Mouse (Mus musculus): Measurements from ENCODE around the gene Pparg. TPM values are rescaled to one million over a fixed set of nuclear protein-coding genes. Genes with fewer than 3 reads are reported as not detected.

Pparg gene
- polyA plus RNA-seq, 1 experiment from 2014 or later: 1.7 TPM

DNA sequence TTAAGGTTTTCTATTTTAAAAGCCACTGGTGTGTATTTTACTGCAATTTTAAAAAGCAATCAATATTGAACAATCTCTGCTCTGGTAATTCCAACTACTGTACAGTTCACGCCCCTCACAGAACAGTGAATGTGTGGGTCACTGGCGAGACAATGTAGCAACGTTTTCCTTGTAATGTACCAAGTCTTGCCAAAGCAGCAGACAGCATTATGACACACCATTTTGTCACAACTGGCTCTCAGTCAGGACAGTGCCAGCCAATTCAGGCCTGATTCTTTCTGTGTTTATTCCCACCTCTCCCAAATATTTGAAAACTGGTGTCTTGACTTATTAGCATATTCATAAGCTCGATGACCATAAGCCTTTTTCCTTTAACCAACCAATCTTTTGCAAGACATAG is 60.9 kb downstream of the Pparg start:
- Histone ChIP-seq H3K36me3 (replicated peaks) (no peaks in the 10 kb centered on the region), H3K9ac (no peak overlapping the region), H3K4me2 (no peak overlapping the region), H3K27ac (replicated peaks) (no peak overlapping the region), H3K4me3 (replicated peaks) (no peak overlapping the region), H3K9me3 (replicated peaks) (no peaks in the 10 kb centered on the region), H3K27me3 (no peaks in the 10 kb centered on the region), H3K4me1 (replicated peaks) (no peaks in the 10 kb centered on the region)
- 54% methylated on average over 4 of the region's 4 CpGs for WGBS (ENCODE audit: insufficient replicate concordance)
- no peak for ATAC-seq (ENCODE audit: insufficient read depth)

DNA sequence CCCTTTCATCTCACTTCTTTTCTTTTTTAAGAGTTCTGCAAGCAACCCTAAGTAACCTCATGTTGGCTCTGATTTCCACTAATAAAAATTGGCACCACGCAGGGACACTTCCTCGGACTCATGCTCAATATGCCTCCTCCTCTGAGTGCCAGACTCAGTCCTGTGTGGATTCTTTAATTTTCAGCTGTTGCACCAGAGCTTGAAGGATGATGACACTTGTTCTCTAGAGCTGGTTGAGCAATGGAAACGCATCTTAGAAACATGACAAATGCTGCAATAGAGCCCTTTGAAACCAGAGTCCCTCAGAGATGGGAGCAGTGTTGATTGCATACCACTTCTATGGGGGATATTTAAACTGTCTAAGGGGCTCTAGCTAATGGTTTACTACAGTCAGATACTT is 63.7 kb downstream of the Pparg start:
- H3K27me3 ChIP-seq: no peaks in the 10 kb centered on the region
- no peak overlapping the region for H3K27ac ChIP-seq (replicated peaks)
- H3K9ac ChIP-seq: no peak overlapping the region
- no peaks in the 10 kb centered on the region for H3K36me3 ChIP-seq (replicated peaks)
- no peak overlapping the region for H3K4me2 ChIP-seq
- WGBS (ENCODE audit: insufficient replicate concordance): 49% methylated on average over 3 of the region's 3 CpGs
- no peaks in the 10 kb centered on the region for H3K4me1 ChIP-seq (replicated peaks)
- H3K9me3 ChIP-seq (replicated peaks): no peaks in the 10 kb centered on the region
- no peak for ATAC-seq (ENCODE audit: insufficient read depth)
- H3K4me3 ChIP-seq (replicated peaks): no peak overlapping the region

DNA sequence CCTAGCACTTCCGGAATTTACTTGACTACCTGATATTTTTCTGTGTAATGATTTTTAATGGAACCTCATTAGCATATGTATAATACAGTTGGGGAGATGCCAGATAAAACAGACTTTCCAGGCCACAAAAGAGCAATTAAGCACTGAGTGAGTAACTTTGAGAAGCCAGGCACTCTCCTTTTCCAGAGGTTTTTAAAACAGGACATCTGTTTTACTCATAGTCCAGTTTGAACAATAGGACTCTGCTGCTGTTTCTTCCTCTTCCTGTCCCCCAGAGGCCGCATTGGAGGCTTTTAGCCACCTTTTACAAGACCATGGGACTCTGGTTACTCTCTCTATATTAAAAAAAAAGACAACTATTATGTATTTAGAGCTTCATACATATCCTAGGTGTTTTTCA is 72.0 kb downstream of the Pparg start:
- no peaks in the 10 kb centered on the region for H3K4me1 ChIP-seq (replicated peaks)
- no peak overlapping the region for H3K9ac ChIP-seq
- no peaks in the 10 kb centered on the region for H3K36me3 ChIP-seq (replicated peaks)
- no peak overlapping the region for H3K27ac ChIP-seq (replicated peaks)
- H3K4me3 ChIP-seq (replicated peaks): no peak overlapping the region
- WGBS (ENCODE audit: insufficient replicate concordance): 37% methylated on average over 2 of the region's 2 CpGs
- H3K27me3 ChIP-seq: no peaks in the 10 kb centered on the region
- H3K9me3 ChIP-seq (replicated peaks): no peaks in the 10 kb centered on the region
- no peak for ATAC-seq (ENCODE audit: insufficient read depth)
- no peak overlapping the region for H3K4me2 ChIP-seq

DNA sequence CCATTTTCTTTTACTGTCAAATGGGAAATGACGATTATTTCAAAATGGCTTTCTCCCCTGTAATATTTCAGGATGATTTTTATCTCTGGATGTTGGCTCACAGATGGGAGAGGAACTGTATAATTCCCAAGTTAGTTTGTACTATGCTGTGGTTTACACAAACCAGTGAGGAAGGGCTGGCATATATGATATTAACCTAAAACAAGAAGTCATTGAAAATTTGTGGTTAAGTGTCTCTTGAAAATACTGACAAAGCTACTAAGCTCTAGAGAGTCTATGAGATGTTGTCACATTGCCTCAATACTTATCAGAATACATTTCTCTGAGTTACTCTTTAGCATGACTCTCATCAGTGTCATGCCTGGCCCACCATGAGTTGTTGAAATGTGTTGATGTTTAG is 73.3 kb downstream of the Pparg start:
- no peak for ATAC-seq (ENCODE audit: insufficient read depth)
- no peaks in the 10 kb centered on the region for H3K36me3 ChIP-seq (replicated peaks)
- H3K4me1 ChIP-seq (replicated peaks): no peaks in the 10 kb centered on the region
- H3K9me3 ChIP-seq (replicated peaks): no peaks in the 10 kb centered on the region
- H3K27ac ChIP-seq (replicated peaks): no peak overlapping the region
- WGBS (ENCODE audit: insufficient replicate concordance): 13% methylated on average over 1 of the region's 1 CpGs
- no peaks in the 10 kb centered on the region for H3K27me3 ChIP-seq
- H3K9ac ChIP-seq: no peak overlapping the region
- H3K4me3 ChIP-seq (replicated peaks): no peak overlapping the region
- no peak overlapping the region for H3K4me2 ChIP-seq

DNA sequence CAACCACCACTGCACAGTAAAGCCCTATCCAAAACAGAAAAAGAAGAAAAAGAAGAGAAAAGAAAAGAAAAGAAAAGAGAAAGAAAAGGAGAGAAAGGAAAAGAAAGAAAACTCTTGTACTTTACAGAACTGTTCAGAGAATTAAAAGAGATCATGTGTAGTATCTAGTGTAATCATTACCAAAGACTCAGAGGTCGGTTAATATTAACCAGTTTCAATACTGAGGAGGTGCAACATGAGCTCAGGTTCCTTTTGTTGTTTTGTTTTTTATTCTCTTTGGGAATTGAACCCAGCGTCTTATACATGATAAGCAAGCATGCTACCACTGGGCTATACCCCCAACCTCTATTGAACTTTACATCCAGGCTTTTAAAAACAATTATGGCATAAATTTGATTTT is 74.1 kb downstream of the Pparg start:
- Histone ChIP-seq H3K4me3 (replicated peaks) (no peak overlapping the region), H3K27ac (replicated peaks) (no peak overlapping the region), H3K36me3 (replicated peaks) (no peaks in the 10 kb centered on the region), H3K4me1 (replicated peaks) (no peaks in the 10 kb centered on the region), H3K9me3 (replicated peaks) (no peaks in the 10 kb centered on the region), H3K27me3 (no peaks in the 10 kb centered on the region), H3K4me2 (no peak overlapping the region), H3K9ac (no peak overlapping the region)
- 55% methylated on average over 2 of the region's 2 CpGs for WGBS (ENCODE audit: insufficient replicate concordance)
- no peak for ATAC-seq (ENCODE audit: insufficient read depth)

DNA sequence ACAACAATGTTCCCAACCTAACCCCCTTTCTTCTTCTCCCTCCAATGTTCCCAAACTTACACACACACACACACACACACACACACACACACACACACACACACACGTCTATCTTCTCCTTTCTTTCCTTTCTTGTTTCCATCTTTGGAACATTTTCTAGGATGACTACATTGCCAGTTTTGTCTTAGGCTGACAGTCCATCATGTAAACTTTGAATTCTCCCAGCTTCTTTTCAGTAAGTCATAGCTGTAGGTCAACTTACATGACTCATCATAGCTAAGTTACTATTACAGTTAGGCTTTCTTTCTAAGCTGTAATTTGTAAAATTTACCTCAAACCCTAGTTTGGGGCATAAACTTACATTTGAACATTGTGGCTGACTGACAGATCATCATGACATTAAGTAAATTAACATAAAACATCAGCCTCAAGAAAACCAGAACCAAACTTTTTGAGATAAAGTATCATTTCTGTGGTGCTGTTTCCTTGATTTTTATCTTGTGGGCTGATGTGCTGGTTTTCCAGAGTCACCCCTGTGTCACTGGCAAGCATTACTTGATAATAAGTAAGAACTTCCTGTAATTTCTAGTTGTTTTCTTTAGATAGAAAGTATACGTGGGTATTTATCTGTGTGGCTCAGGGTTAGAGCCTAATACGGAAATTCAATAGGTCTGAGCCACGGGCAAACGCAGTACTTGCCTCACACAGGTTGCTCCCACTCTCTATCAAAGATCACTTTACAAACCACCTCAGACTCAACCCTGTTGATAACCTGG is 79.7 kb downstream of the Pparg start:
- 18% methylated on average over 5 of the region's 5 CpGs for WGBS (ENCODE audit: insufficient replicate concordance)
- H3K9me3 ChIP-seq (replicated peaks): no peaks in the 10 kb centered on the region
- ATAC-seq (ENCODE audit: insufficient read depth): no peak

DNA sequence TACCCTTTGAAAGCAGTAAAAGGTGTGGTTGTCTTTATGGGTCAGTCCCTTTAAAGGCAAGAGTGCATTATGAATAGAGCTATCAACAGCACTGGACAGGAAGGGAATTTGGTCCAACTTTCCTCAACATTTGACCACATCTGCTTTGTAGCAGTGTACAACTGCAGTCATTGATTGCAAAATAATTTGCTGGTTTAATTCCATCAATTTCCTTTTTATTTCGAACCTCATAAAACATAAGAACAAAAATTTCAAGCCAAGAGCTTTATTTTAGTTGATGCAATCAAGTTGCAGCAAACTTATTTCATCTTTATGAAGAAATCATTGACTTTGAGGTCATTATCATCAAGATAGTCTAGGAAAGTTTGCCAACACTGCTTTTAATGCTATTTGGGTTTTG is 91.8 kb downstream of the Pparg start:
- ATAC-seq (ENCODE audit: insufficient read depth): no peak
- no peak overlapping the region for H3K27ac ChIP-seq (replicated peaks)
- H3K4me3 ChIP-seq (replicated peaks): no peak overlapping the region
- H3K9ac ChIP-seq: no peak overlapping the region
- no peaks in the 10 kb centered on the region for H3K36me3 ChIP-seq (replicated peaks)
- 45% methylated on average over 1 of the region's 1 CpGs for WGBS (ENCODE audit: insufficient replicate concordance)
- H3K4me2 ChIP-seq: no peak overlapping the region
- H3K9me3 ChIP-seq (replicated peaks): no peaks in the 10 kb centered on the region
- no peaks in the 10 kb centered on the region for H3K4me1 ChIP-seq (replicated peaks)
- H3K27me3 ChIP-seq: no peaks in the 10 kb centered on the region

More for the DNA sequence above, 79.7 kb downstream of the Pparg start:
- H3K9ac ChIP-seq: no peak overlapping the region
- no peaks in the 10 kb centered on the region for H3K27me3 ChIP-seq
- no peak overlapping the region for H3K4me2 ChIP-seq
- H3K4me1 ChIP-seq (replicated peaks): no peaks in the 10 kb centered on the region
- H3K4me3 ChIP-seq (replicated peaks): no peak overlapping the region
- no peak overlapping the region for H3K27ac ChIP-seq (replicated peaks)
- H3K36me3 ChIP-seq (replicated peaks): no peaks in the 10 kb centered on the region

DNA sequence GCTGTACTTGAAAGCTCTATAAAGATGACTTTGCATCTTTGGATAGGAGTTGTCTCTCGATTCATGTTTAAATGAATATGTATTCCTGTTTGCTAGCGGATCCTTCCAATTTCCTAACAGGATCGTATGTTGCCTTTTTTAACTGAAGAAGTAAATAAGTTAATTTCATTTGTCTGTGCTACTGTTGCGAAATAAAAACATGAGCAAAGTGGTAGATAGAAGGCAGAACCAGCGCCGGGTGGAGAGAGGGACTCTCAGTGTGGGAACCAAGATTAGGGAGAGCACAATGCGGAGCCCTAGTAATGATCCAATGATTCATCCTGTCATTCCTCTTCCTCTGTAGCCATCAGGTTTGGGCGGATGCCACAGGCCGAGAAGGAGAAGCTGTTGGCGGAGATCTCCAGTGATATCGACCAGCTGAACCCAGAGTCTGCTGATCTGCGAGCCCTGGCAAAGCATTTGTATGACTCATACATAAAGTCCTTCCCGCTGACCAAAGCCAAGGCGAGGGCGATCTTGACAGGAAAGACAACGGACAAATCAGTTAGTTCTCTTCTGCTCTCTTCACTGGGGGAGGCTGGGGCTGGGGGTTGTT is 102.1 kb downstream of the Pparg start:
- no peak overlapping the region for H3K27ac ChIP-seq (replicated peaks)
- 31% methylated on average over 16 of the region's 16 CpGs for WGBS (ENCODE audit: insufficient replicate concordance)
- H3K4me2 ChIP-seq: no peak overlapping the region
- H3K36me3 ChIP-seq (replicated peaks): no peaks in the 10 kb centered on the region
- no peak overlapping the region for H3K4me3 ChIP-seq (replicated peaks)
- ATAC-seq (ENCODE audit: insufficient read depth): no peak
- no peaks in the 10 kb centered on the region for H3K9me3 ChIP-seq (replicated peaks)
- no peaks in the 10 kb centered on the region for H3K27me3 ChIP-seq
- H3K9ac ChIP-seq: no peak overlapping the region
- peaks cover 8% of the 10 kb centered on the region; the same call in 1 of the 2 replicates for H3K4me1 ChIP-seq (replicated peaks)

DNA sequence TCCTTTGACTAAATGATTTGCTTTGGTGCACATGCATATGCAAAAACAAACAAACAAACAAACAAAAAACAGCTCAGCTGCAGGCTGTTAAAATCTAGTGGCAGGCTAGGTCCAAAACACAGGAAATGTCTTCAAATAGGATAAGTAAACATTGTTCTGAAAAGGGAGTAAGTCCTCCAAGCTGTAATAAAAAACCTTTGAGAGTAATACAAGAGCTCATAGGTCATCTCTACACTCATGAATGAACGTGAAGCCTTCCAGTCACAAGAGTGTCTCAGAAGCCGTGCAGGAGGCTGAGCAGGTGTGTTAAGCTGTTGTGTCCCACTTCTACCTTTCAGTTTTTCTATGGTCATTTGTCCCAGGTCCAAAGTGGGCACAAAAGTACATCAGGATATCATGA is 102.6 kb downstream of the Pparg start:
- H3K4me1 ChIP-seq (replicated peaks): peaks cover 8% of the 10 kb centered on the region; the same call in 1 of the 2 replicates
- no peak overlapping the region for H3K27ac ChIP-seq (replicated peaks)
- H3K4me2 ChIP-seq: no peak overlapping the region
- no peak for ATAC-seq (ENCODE audit: insufficient read depth)
- H3K4me3 ChIP-seq (replicated peaks): no peak overlapping the region
- WGBS (ENCODE audit: insufficient replicate concordance): 55% methylated on average over 2 of the region's 2 CpGs
- no peak overlapping the region for H3K9ac ChIP-seq
- H3K9me3 ChIP-seq (replicated peaks): no peaks in the 10 kb centered on the region
- H3K27me3 ChIP-seq: no peaks in the 10 kb centered on the region
- no peaks in the 10 kb centered on the region for H3K36me3 ChIP-seq (replicated peaks)

DNA sequence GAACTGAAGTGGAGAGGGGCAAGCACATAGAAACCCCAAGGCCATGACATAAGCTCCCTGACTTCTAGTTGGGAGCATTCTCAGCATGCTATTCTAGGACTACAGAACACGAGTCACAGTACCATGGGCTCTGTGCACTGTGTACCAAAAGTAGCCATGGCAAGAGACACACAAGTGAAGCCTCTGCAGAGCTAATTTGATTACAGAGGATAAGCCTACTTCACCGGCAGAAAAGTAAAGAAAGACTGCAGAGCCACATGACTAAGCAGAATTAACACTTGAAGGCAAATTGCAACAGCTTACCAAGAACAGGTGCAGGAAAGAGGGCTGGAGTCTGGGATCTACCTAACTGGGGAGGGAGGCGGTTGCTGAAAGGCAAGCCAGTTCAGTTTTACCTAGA is 103.9 kb downstream of the Pparg start:
- Histone ChIP-seq H3K4me1 (replicated peaks) (peaks cover 8% of the 10 kb centered on the region; the same call in 1 of the 2 replicates), H3K36me3 (replicated peaks) (no peaks in the 10 kb centered on the region), H3K4me2 (no peak overlapping the region), H3K27me3 (no peaks in the 10 kb centered on the region), H3K9me3 (replicated peaks) (no peaks in the 10 kb centered on the region), H3K4me3 (replicated peaks) (no peak overlapping the region), H3K27ac (replicated peaks) (no peak overlapping the region), H3K9ac (no peak overlapping the region)
- ATAC-seq (ENCODE audit: insufficient read depth): no peak
- WGBS (ENCODE audit: insufficient replicate concordance): 29% methylated on average over 3 of the region's 3 CpGs

DNA sequence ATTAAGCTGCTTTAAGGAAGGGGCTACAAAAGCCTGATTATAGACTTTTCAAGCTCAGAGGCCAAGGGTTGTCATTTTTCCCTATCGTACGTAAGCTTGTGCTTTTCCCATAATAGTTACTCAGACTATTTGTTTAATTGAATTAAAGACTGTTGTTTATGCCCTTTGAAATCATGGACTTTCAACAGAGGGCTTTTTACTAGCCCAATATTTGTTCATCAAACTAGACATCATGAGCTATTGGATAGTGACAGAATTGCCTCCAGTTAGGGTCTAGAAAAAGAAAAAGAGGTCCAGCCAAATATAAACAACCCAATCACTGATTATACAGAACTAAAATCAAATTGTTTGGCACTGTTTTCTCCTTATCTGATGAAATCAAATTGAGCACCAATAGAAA is 104.7 kb downstream of the Pparg start:
- no peak overlapping the region for H3K9ac ChIP-seq
- H3K4me1 ChIP-seq (replicated peaks): peaks cover 8% of the 10 kb centered on the region; the same call in 1 of the 2 replicates
- H3K36me3 ChIP-seq (replicated peaks): no peaks in the 10 kb centered on the region
- H3K9me3 ChIP-seq (replicated peaks): no peaks in the 10 kb centered on the region
- no peaks in the 10 kb centered on the region for H3K27me3 ChIP-seq
- no peak overlapping the region for H3K4me3 ChIP-seq (replicated peaks)
- WGBS (ENCODE audit: insufficient replicate concordance): 60% methylated on average over 2 of the region's 2 CpGs
- H3K27ac ChIP-seq (replicated peaks): no peak overlapping the region
- ATAC-seq (ENCODE audit: insufficient read depth): no peak
- no peak overlapping the region for H3K4me2 ChIP-seq
